Mouse (Mus musculus): ENCODE measurements around the gene Rapgef5. TPM values are rescaled to one million over a fixed set of nuclear protein-coding genes. Genes with fewer than 3 reads are reported as not detected.

The Rapgef5 gene
- polyA plus RNA-seq, 1 experiment from 2014 or later: 25.8 TPM

- H3K4me1 ChIP-seq (replicated peaks; ENCODE audit: control insufficient read depth, insufficient read depth, low read length): no peaks in the 10 kb centered on the region
- 50% methylated on average over 9 of the region's 9 CpGs for WGBS
These were observed 8.2 kb downstream of the Rapgef5 start for GRCm38 (mm10) chr12:117524311-117525013.

GRCm38 (mm10) chr12:117527889-117528288, 11.6 kb downstream of the Rapgef5 start:
- no peaks in the 10 kb centered on the region for H3K36me3 ChIP-seq (ENCODE audit: control insufficient read depth, insufficient read depth, low read length)
- H3K4me3 ChIP-seq (ENCODE audit: low read length): no peak overlapping the region
- no peak overlapping the region for H3K4me2 ChIP-seq (ENCODE audit: low read depth, low read length)
- ATAC-seq (ENCODE audit: low read depth): no peak
- H3K4me1 ChIP-seq (replicated peaks; ENCODE audit: control insufficient read depth, insufficient read depth, low read length): no peaks in the 10 kb centered on the region
- H3K9ac ChIP-seq (ENCODE audit: low read length): no peak overlapping the region
- no peaks in the 10 kb centered on the region for H3K9me3 ChIP-seq (ENCODE audit: control insufficient read depth, low read length)
- H3K27me3 ChIP-seq (ENCODE audit: control insufficient read depth, insufficient read depth, low read depth, low read length): peaks cover under 1% of the 10 kb centered on the region; the same call in 1 of the 2 replicates
- WGBS: 83% methylated on average over 3 of the region's 3 CpGs
- H3K27ac ChIP-seq (ENCODE audit: low read length): no peak overlapping the region

More at GRCm38 (mm10) chr12:117524311-117525013, 8.2 kb downstream of the Rapgef5 start:
- Histone ChIP-seq H3K9me3 (ENCODE audit: control insufficient read depth, low read length) (no peaks in the 10 kb centered on the region), H3K4me3 (ENCODE audit: low read length) (no peak overlapping the region), H3K9ac (ENCODE audit: low read length) (no peak overlapping the region), H3K27ac (ENCODE audit: low read length) (no peak overlapping the region), H3K36me3 (ENCODE audit: control insufficient read depth, insufficient read depth, low read length) (no peaks in the 10 kb centered on the region), H3K27me3 (ENCODE audit: control insufficient read depth, insufficient read depth, low read depth, low read length) (no peaks in the 10 kb centered on the region), H3K4me2 (ENCODE audit: low read depth, low read length) (no peak overlapping the region)
- ATAC-seq (ENCODE audit: low read depth): no peak

GRCm38 (mm10) chr12:117528509-117529145, 12.3 kb downstream of the Rapgef5 start:
- WGBS: 65% methylated on average over 4 of the region's 4 CpGs

GRCm38 (mm10) chr12:117531106-117531505, 14.8 kb downstream of the Rapgef5 start:
- no peaks in the 10 kb centered on the region for H3K36me3 ChIP-seq (ENCODE audit: control insufficient read depth, insufficient read depth, low read length)
- ATAC-seq (ENCODE audit: low read depth): no peak
- no peak overlapping the region for H3K9ac ChIP-seq (ENCODE audit: low read length)
- no peak overlapping the region for H3K4me2 ChIP-seq (ENCODE audit: low read depth, low read length)
- no peak overlapping the region for H3K4me3 ChIP-seq (ENCODE audit: low read length)
- peaks cover 20% of the 10 kb centered on the region for H3K27me3 ChIP-seq (ENCODE audit: control insufficient read depth, insufficient read depth, low read depth, low read length)
- peaks cover 11% of the 10 kb centered on the region for H3K4me1 ChIP-seq (replicated peaks; ENCODE audit: control insufficient read depth, insufficient read depth, low read length)
- WGBS: 85% methylated on average over 4 of the region's 4 CpGs
- no peaks in the 10 kb centered on the region for H3K9me3 ChIP-seq (ENCODE audit: control insufficient read depth, low read length)
- no peak overlapping the region for H3K27ac ChIP-seq (ENCODE audit: low read length)

More at GRCm38 (mm10) chr12:117528509-117529145, 12.3 kb downstream of the Rapgef5 start:
- no peak for ATAC-seq (ENCODE audit: low read depth)
- Histone ChIP-seq H3K4me1 (replicated peaks; ENCODE audit: control insufficient read depth, insufficient read depth, low read length) (no peaks in the 10 kb centered on the region), H3K36me3 (ENCODE audit: control insufficient read depth, insufficient read depth, low read length) (no peaks in the 10 kb centered on the region), H3K4me3 (ENCODE audit: low read length) (no peak overlapping the region), H3K27ac (ENCODE audit: low read length) (no peak overlapping the region), H3K9me3 (ENCODE audit: control insufficient read depth, low read length) (no peaks in the 10 kb centered on the region), H3K9ac (ENCODE audit: low read length) (no peak overlapping the region), H3K4me2 (ENCODE audit: low read depth, low read length) (no peak overlapping the region), H3K27me3 (ENCODE audit: control insufficient read depth, insufficient read depth, low read depth, low read length) (peaks cover 6% of the 10 kb centered on the region; the same call in 1 of the 2 replicates)

GRCm38 (mm10) chr12:117533176-117534086, 17.2 kb downstream of the Rapgef5 start:
- ATAC-seq (ENCODE audit: low read depth): peak; percentile 94
- H3K4me2 ChIP-seq (ENCODE audit: low read depth, low read length): peak overlapping the region; percentile 88

GRCm38 (mm10) chr12:117534087-117534751, 17.9 kb downstream of the Rapgef5 start:
- Histone ChIP-seq H3K36me3 (ENCODE audit: control insufficient read depth, insufficient read depth, low read length) (no peaks in the 10 kb centered on the region), H3K9me3 (ENCODE audit: control insufficient read depth, low read length) (no peaks in the 10 kb centered on the region), H3K4me2 (ENCODE audit: low read depth, low read length) (peak overlapping the region; percentile 88), H3K4me3 (ENCODE audit: low read length) (peak overlapping the region; percentile 73), H3K27ac (ENCODE audit: low read length) (peak overlapping the region; percentile 88), H3K4me1 (replicated peaks; ENCODE audit: control insufficient read depth, insufficient read depth, low read length) (peaks cover 11% of the 10 kb centered on the region), H3K27me3 (ENCODE audit: control insufficient read depth, insufficient read depth, low read depth, low read length) (peaks cover 20% of the 10 kb centered on the region), H3K9ac (ENCODE audit: low read length) (peak overlapping the region; percentile 81)
- ATAC-seq (ENCODE audit: low read depth): peak; percentile 86
- WGBS: under 1% methylated on average over 45 of the region's 66 CpGs

More at GRCm38 (mm10) chr12:117533176-117534086, 17.2 kb downstream of the Rapgef5 start:
- Histone ChIP-seq H3K4me1 (replicated peaks; ENCODE audit: control insufficient read depth, insufficient read depth, low read length) (peaks cover 11% of the 10 kb centered on the region), H3K9me3 (ENCODE audit: control insufficient read depth, low read length) (no peaks in the 10 kb centered on the region), H3K9ac (ENCODE audit: low read length) (peak overlapping the region; percentile 81), H3K36me3 (ENCODE audit: control insufficient read depth, insufficient read depth, low read length) (no peaks in the 10 kb centered on the region), H3K4me3 (ENCODE audit: low read length) (peak overlapping the region; percentile 73), H3K27me3 (ENCODE audit: control insufficient read depth, insufficient read depth, low read depth, low read length) (peaks cover 20% of the 10 kb centered on the region), H3K27ac (ENCODE audit: low read length) (peak overlapping the region; percentile 88)
- WGBS: 8% methylated on average over 23 of the region's 64 CpGs

- peaks cover 4% of the 10 kb centered on the region; the same call in 1 of the 2 replicates for H3K4me1 ChIP-seq (replicated peaks; ENCODE audit: control insufficient read depth, insufficient read depth, low read length)
- H3K36me3 ChIP-seq (ENCODE audit: control insufficient read depth, insufficient read depth, low read length): no peaks in the 10 kb centered on the region
- ATAC-seq (ENCODE audit: low read depth): no peak; the same call in 1 of the 2 replicates
- no peak overlapping the region for H3K27ac ChIP-seq (ENCODE audit: low read length)
- H3K9me3 ChIP-seq (ENCODE audit: control insufficient read depth, low read length): no peaks in the 10 kb centered on the region
- no peak overlapping the region for H3K9ac ChIP-seq (ENCODE audit: low read length)
- H3K4me2 ChIP-seq (ENCODE audit: low read depth, low read length): no peak overlapping the region
- WGBS: 50% methylated on average over 2 of the region's 2 CpGs
- H3K27me3 ChIP-seq (ENCODE audit: control insufficient read depth, insufficient read depth, low read depth, low read length): peaks cover under 1% of the 10 kb centered on the region; the same call in 1 of the 2 replicates
- H3K4me3 ChIP-seq (ENCODE audit: low read length): no peak overlapping the region
These were observed 24.1 kb downstream of the Rapgef5 start for GRCm38 (mm10) chr12:117540352-117540751.

- H3K4me1 ChIP-seq (replicated peaks; ENCODE audit: control insufficient read depth, insufficient read depth, low read length): no peaks in the 10 kb centered on the region; the same call in none of the 2 replicates
- no peak overlapping the region for H3K4me3 ChIP-seq (ENCODE audit: low read length)
- no peaks in the 10 kb centered on the region for H3K9me3 ChIP-seq (ENCODE audit: control insufficient read depth, low read length)
- peak overlapping the region; percentile 29 for H3K4me2 ChIP-seq (ENCODE audit: low read depth, low read length)
- H3K9ac ChIP-seq (ENCODE audit: low read length): no peak overlapping the region
- no peaks in the 10 kb centered on the region for H3K27me3 ChIP-seq (ENCODE audit: control insufficient read depth, insufficient read depth, low read depth, low read length)
- peak overlapping the region; percentile 50; the same call in 1 of the 2 replicates for H3K27ac ChIP-seq (ENCODE audit: low read length)
- peak; percentile 87 for ATAC-seq (ENCODE audit: low read depth)
- H3K36me3 ChIP-seq (ENCODE audit: control insufficient read depth, insufficient read depth, low read length): no peaks in the 10 kb centered on the region
- 40% methylated on average over 6 of the region's 6 CpGs for WGBS
These were observed 29.0 kb downstream of the Rapgef5 start for GRCm38 (mm10) chr12:117545277-117545676.

Measured in lung, embryonic 16.5 days (tissue).